Mouse (Mus musculus): ENCODE results near the gene Pcgf2. TPM values are rescaled to one million over a fixed set of nuclear protein-coding genes. Genes with fewer than 3 reads are reported as not detected.
A peak's percentile ranks its signal among the peaks of the same experiment; 100 is the strongest.

Pcgf2 gene
- total and polyA plus RNA-seq, 3 experiments, result 0.99 to 19.5 (median 5.6) TPM

DNA sequence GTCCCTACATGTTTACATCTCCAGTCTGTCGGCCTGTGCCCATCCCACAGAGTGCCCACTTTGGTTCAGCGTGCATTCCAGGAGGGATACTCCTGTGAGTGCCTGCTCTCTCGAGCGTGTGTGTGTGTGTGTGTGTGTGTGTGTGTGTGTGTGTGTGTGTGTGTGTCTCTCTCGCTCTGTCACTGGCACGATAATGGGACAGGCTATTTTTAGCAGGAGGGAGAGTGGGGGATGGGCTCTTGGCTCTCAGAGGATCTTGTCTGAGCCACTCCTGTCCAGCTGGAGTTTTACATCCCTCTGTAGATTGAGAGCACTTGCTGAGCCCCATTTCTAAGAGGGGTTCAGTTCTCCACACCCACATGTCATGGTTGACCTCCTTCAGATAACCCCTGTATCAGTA, 30.5 kb downstream of the Pcgf2 start:
- H3K4me3 ChIP-seq (replicated peaks in 1 of 3; ENCODE audit: low read depth in 2 of 3, low read length in 2 of 3, poor library complexity in 1 of 3), result no peak overlapping the region
- dilution Hi-C loops (cut with MboI; ENCODE audit: extremely low pct_ligation_motif_present, extremely low pct_unique_long_range_greater_than_20kb, low sequenced_read_pairs), result no loop called here
- no peaks in the 10 kb centered on the region for H3K27me3 ChIP-seq (replicated peaks)
- peaks cover 93 to 99% of the 10 kb centered on the region in 2 experiments for H3K36me3 ChIP-seq (replicated peaks in 1 of 2; ENCODE audit: control insufficient read depth in 1 of 2, insufficient read depth in 1 of 2, low read length in 1 of 2)
- no peak overlapping the region for H3K27ac ChIP-seq (ENCODE audit: insufficient read depth, low read depth)
- DNase-seq (ENCODE audit: extremely low read depth), result no peak
- in situ Hi-C loops (cut with MboI; ENCODE audit: low pct_ligation_motif_present, low pct_unique_long_range_greater_than_20kb, low sequenced_read_pairs), result loop anchor here (5.0 kb wide), 1 partner anchor 38 kb away; no protein-coding TSS in a partner anchor
- H3K9me3 ChIP-seq (replicated peaks; ENCODE audit: low read length), result peaks cover 5% of the 10 kb centered on the region
- H3K4me1 ChIP-seq (ENCODE audit: control insufficient read depth in 1 of 2, insufficient read depth in 2 of 2), result peaks cover 10 to 35% of the 10 kb centered on the region in 2 experiments
- no peak overlapping the region for H3K4me2 ChIP-seq (ENCODE audit: insufficient read depth, low read depth, poor library complexity, severe bottlenecking)
- H3K9ac ChIP-seq (ENCODE audit: insufficient read depth, low read depth), result no peak overlapping the region
- peaks cover 20% of the 10 kb centered on the region for H3K79me2 ChIP-seq (replicated peaks; ENCODE audit: control insufficient read depth, extremely low read depth, insufficient read depth, poor library complexity, severe bottlenecking)
- 0 out of 2 replicates have a peak, but pooled peaks have one; percentile 53 for TF ChIP-seq MEF2A (IDR thresholded peaks at IDR 0.05; ENCODE audit: borderline replicate concordance, low read depth, low read length)
- TF ChIP-seq USF1 (IDR thresholded peaks at IDR 0.05; ENCODE audit: low read depth, low read length), result no peak

DNA sequence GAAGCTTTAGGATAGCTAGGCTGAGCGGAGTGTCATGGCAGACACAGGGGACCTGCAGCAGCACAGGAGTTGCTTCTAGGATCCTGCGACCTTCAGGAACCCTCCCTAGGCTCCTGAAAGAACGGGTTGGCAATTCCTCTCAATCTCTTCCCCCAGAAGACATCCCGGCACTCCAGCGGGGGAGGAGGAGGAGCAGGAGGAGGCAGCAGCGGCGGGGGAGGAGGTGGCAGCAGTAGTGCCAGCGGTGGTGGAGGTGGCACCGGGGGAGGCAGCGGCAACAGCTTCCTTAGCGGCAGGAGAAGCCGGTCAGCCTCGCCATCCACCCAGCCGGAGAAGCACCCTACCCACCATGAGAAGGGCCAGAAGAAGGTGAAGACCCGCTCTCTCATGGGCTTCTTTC, 31.0 kb downstream of the Pcgf2 start:
- H3K4me3 ChIP-seq (replicated peaks in 1 of 3; ENCODE audit: low read depth in 2 of 3, low read length in 2 of 3, poor library complexity in 1 of 3), result no peak overlapping the region
- H3K9me3 ChIP-seq (replicated peaks; ENCODE audit: low read length), result peaks cover 5% of the 10 kb centered on the region
- peaks cover 26% of the 10 kb centered on the region for H3K79me2 ChIP-seq (replicated peaks; ENCODE audit: control insufficient read depth, extremely low read depth, insufficient read depth, poor library complexity, severe bottlenecking)
- H3K27ac ChIP-seq (ENCODE audit: insufficient read depth, low read depth), result no peak overlapping the region
- dilution Hi-C loops (cut with MboI; ENCODE audit: extremely low pct_ligation_motif_present, extremely low pct_unique_long_range_greater_than_20kb, low sequenced_read_pairs), result no loop called here
- DNase-seq (ENCODE audit: extremely low read depth), result no peak
- no peaks in the 10 kb centered on the region for H3K27me3 ChIP-seq (replicated peaks)
- H3K36me3 ChIP-seq (replicated peaks in 1 of 2; ENCODE audit: control insufficient read depth in 1 of 2, insufficient read depth in 1 of 2, low read length in 1 of 2), result peaks cover 88 to 95% of the 10 kb centered on the region in 2 experiments
- H3K4me2 ChIP-seq (ENCODE audit: insufficient read depth, low read depth, poor library complexity, severe bottlenecking), result no peak overlapping the region
- no peak overlapping the region for H3K9ac ChIP-seq (ENCODE audit: insufficient read depth, low read depth)
- TF ChIP-seq BHLHE40 (IDR thresholded peaks at IDR 0.05; ENCODE audit: low read depth, low read length) (no peak), E2F4 (IDR thresholded peaks at IDR 0.05; ENCODE audit: insufficient replicate concordance, low read depth, low read length) (no peak), JUN (IDR thresholded peaks at IDR 0.05; ENCODE audit: insufficient read depth, low read depth, low read length) (no peak), EP300 (IDR thresholded peaks at IDR 0.05; ENCODE audit: low read length) (no peak), KAT2A (IDR thresholded peaks at IDR 0.05; ENCODE audit: insufficient replicate concordance, low read length) (no peak), ZKSCAN1 (IDR thresholded peaks at IDR 0.05; ENCODE audit: borderline replicate concordance, low read depth, low read length) (no peak), USF1 (IDR thresholded peaks at IDR 0.05; ENCODE audit: low read depth, low read length) (no peak), NELFE (IDR thresholded peaks at IDR 0.05; ENCODE audit: low read depth, low read length) (no peak), CTCF (conservative IDR thresholded peaks at IDR 0.05 in 1 of 2, IDR thresholded peaks at IDR 0.05 in 1 of 2; ENCODE audit: low read depth in 2 of 2, low read length in 2 of 2) (no peak), RCOR1 (conservative IDR thresholded peaks at IDR 0.05; ENCODE audit: low read depth, low read length) (no peak), GABPA (IDR thresholded peaks at IDR 0.05; ENCODE audit: insufficient replicate concordance, low read depth, low read length) (no peak), MAZ (IDR thresholded peaks at IDR 0.05; ENCODE audit: low read depth, low read length) (no peak), MYC (IDR thresholded peaks at IDR 0.05; ENCODE audit: low read depth, low read length) (no peak), TBP (conservative IDR thresholded peaks at IDR 0.05; ENCODE audit: low read depth, low read length) (no peak), NRF1 (IDR thresholded peaks at IDR 0.05; ENCODE audit: low read depth, low read length) (no peak), POLR2A (IDR thresholded peaks at IDR 0.05; ENCODE audit: low read depth, low read length) (no peak), HCFC1 (IDR thresholded peaks at IDR 0.05; ENCODE audit: low read depth, low read length) (no peak), RAD21 (IDR thresholded peaks at IDR 0.05; ENCODE audit: low read depth, low read length) (no peak), MXI1 (IDR thresholded peaks at IDR 0.05; ENCODE audit: low read depth, low read length) (no peak)
- H3K4me1 ChIP-seq (ENCODE audit: control insufficient read depth in 1 of 2, insufficient read depth in 2 of 2), result peaks cover 11 to 38% of the 10 kb centered on the region in 2 experiments
- in situ Hi-C loops (cut with MboI; ENCODE audit: low pct_ligation_motif_present, low pct_unique_long_range_greater_than_20kb, low sequenced_read_pairs), result loop anchor here (5.0 kb wide), 1 partner anchor 37 kb away; no protein-coding TSS in a partner anchor

Data from CH12.LX (cell line).